Mouse (Mus musculus) lung, postnatal 0 days (tissue): ENCODE results near the gene 6430550D23Rik.

Experiments used
- CTCF ChIP-seq: IDR thresholded peaks from 2 replicates; pipeline ENCODE4 v1.5.1; 2016; ENCODE audit warnings: antibody characterized with exemption, mild to moderate bottlenecking
- EP300 ChIP-seq: IDR thresholded peaks from 2 replicates; pipeline ENCODE4 v1.6.1; 2016; ENCODE audit warnings: antibody characterized with exemption, mild to moderate bottlenecking, control low read depth

- no peak for TF ChIP-seq CTCF
- TF ChIP-seq EP300, result no peak
Observed at GRCm38 (mm10) chr2:156047929-156048328, 40.2 kb upstream of the 6430550D23Rik start.
